Mouse (Mus musculus) hindbrain, embryonic 10.5 days (tissue): ENCODE results near the gene Nsun3. TPM values are rescaled to one million over a fixed set of nuclear protein-coding genes. Genes with fewer than 3 reads are reported as not detected.

Source experiments
- DNase-seq: peaks from one replicate; pipeline ENCODE4 v3.0.0-alpha.2; 2017; ENCODE audit warnings: low spot score
- H3K27ac ChIP-seq: fragments of 300-500 bp; sonication (generic); 2 replicates; pipeline ENCODE4 v1.5.1; 2016; ENCODE audit warnings: mild to moderate bottlenecking, moderate library complexity
- H3K27me3 ChIP-seq: fragments of 300-500 bp; sonication (generic); 2 replicates; pipeline ENCODE4 v1.6.1; 2016; ENCODE audit warnings: mild to moderate bottlenecking; ENCODE audit not compliant: poor library complexity, insufficient read depth, severe bottlenecking
- H3K36me3 ChIP-seq: fragments of 300-500 bp; sonication (generic); 2 replicates; pipeline ENCODE4 v1.6.1; 2016; ENCODE audit warnings: mild to moderate bottlenecking, moderate library complexity
- H3K4me1 ChIP-seq: fragments of 300-500 bp; sonication (generic); replicated peaks from 2 replicates; pipeline ENCODE4 v1.6.1; 2016; ENCODE audit warnings: mild to moderate bottlenecking
- H3K4me3 ChIP-seq: fragments of 300-500 bp; sonication (generic); 2 replicates; pipeline ENCODE4 v1.5.1; 2016; ENCODE audit warnings: mild to moderate bottlenecking, moderate library complexity
- H3K9me3 ChIP-seq: fragments of 300-500 bp; sonication (generic); 2 replicates; pipeline ENCODE4 v1.6.1; 2016; ENCODE audit warnings: mild to moderate bottlenecking, moderate library complexity
- WGBS: fragments of 180-500 bp; shearing (Covaris S2); methylation state at CpG from one replicate; pipeline ENCODE4 v1.1.7; 2016; 5-methylcytosine and 5-hydroxymethylcytosine counted together
- polyA plus RNA-seq: library from polyadenylated mRNA; unstranded; fragments of >200 nt; fragmentation: Nextera tagmentation; extraction: Ambion mirVana; gene quantifications from 2 replicates; pipeline ENCODE4 v1.2.1, GENCODE M21; 2016

Nsun3 gene
- polyA plus RNA-seq, 1 experiment from 2014 or later = 8.0 TPM

DNA sequence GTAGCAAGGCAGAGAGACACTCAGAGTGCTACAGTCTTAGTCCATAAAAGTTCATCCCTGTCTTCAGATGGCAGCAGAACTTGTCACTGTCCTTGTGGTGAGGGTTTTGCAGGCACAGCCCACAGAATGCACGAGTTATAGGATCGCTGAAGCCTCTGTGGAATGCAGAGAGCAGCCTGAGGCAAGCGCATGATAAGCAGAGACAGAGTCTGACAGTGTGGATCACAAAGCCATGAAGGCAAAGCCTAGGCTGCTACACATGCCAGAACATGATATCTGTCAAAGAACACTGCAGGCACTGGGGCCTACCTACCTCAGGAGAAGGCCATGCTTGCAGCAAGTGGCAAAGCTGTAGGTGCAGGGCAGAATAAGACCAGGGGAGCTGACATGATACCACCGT is 12.8 kb upstream of the Nsun3 start:
- peaks cover 29% of the 10 kb centered on the region for H3K36me3 ChIP-seq
- H3K4me1 ChIP-seq = no peaks in the 10 kb centered on the region
- DNase-seq = no peak
- 84% methylated on average over 4 of the region's 4 CpGs for WGBS
- H3K27me3 ChIP-seq = no peaks in the 10 kb centered on the region
- no peak overlapping the region for H3K4me3 ChIP-seq
- no peak overlapping the region for H3K27ac ChIP-seq
- H3K9me3 ChIP-seq = no peaks in the 10 kb centered on the region

- WGBS = 96% methylated on average over 3 of the region's 3 CpGs
Measured at GRCm38 (mm10) chr16:62798808-62799207, 12.2 kb upstream of the Nsun3 start.

GRCm38 (mm10) chr16:62796608-62797007 is 10.0 kb upstream of the Nsun3 start:
- H3K27me3 ChIP-seq = no peaks in the 10 kb centered on the region
- 82% methylated on average over 1 of the region's 1 CpGs for WGBS
- H3K27ac ChIP-seq = no peak overlapping the region
- no peak overlapping the region for H3K4me3 ChIP-seq
- no peaks in the 10 kb centered on the region for H3K9me3 ChIP-seq
- peaks cover 17% of the 10 kb centered on the region for H3K36me3 ChIP-seq
- no peak for DNase-seq
- no peaks in the 10 kb centered on the region for H3K4me1 ChIP-seq

More at GRCm38 (mm10) chr16:62798808-62799207, 12.2 kb upstream of the Nsun3 start:
- H3K36me3 ChIP-seq = peaks cover 27% of the 10 kb centered on the region
- no peaks in the 10 kb centered on the region for H3K9me3 ChIP-seq
- no peak overlapping the region for H3K27ac ChIP-seq
- no peak for DNase-seq
- no peaks in the 10 kb centered on the region for H3K27me3 ChIP-seq
- H3K4me1 ChIP-seq = no peaks in the 10 kb centered on the region
- no peak overlapping the region for H3K4me3 ChIP-seq

- H3K4me3 ChIP-seq = no peak overlapping the region
- no peaks in the 10 kb centered on the region for H3K9me3 ChIP-seq
- H3K4me1 ChIP-seq = peaks cover 33% of the 10 kb centered on the region
- no peak for DNase-seq
- peaks cover 3% of the 10 kb centered on the region; the same call in 1 of the 2 replicates for H3K36me3 ChIP-seq
- H3K27me3 ChIP-seq = no peaks in the 10 kb centered on the region
- H3K27ac ChIP-seq = no peak overlapping the region
- 65% methylated on average over 5 of the region's 5 CpGs for WGBS
Measured at GRCm38 (mm10) chr16:62782229-62782628, 4.4 kb downstream of the Nsun3 start.

GRCm38 (mm10) chr16:62778282-62778681 is 8.3 kb downstream of the Nsun3 start:
- Histone ChIP-seq H3K4me3 (no peak overlapping the region), H3K36me3 (peaks cover 7% of the 10 kb centered on the region; the same call in 1 of the 2 replicates), H3K9me3 (no peaks in the 10 kb centered on the region), H3K27me3 (no peaks in the 10 kb centered on the region), H3K27ac (no peak overlapping the region), H3K4me1 (peaks cover 5% of the 10 kb centered on the region; the same call in 1 of the 2 replicates)
- 82% methylated on average over 10 of the region's 10 CpGs for WGBS
- no peak for DNase-seq

GRCm38 (mm10) chr16:62776034-62776433 is 10.6 kb downstream of the Nsun3 start:
- H3K27ac ChIP-seq = no peak overlapping the region
- 0 out of 2 replicates have a peak, but pooled peaks cover 4% of the 10 kb centered on the region for H3K36me3 ChIP-seq
- no peaks in the 10 kb centered on the region for H3K4me1 ChIP-seq
- no peaks in the 10 kb centered on the region for H3K9me3 ChIP-seq
- H3K27me3 ChIP-seq = no peaks in the 10 kb centered on the region
- H3K4me3 ChIP-seq = no peak overlapping the region
- no peak for DNase-seq
- 79% methylated on average over 11 of the region's 11 CpGs for WGBS

DNA sequence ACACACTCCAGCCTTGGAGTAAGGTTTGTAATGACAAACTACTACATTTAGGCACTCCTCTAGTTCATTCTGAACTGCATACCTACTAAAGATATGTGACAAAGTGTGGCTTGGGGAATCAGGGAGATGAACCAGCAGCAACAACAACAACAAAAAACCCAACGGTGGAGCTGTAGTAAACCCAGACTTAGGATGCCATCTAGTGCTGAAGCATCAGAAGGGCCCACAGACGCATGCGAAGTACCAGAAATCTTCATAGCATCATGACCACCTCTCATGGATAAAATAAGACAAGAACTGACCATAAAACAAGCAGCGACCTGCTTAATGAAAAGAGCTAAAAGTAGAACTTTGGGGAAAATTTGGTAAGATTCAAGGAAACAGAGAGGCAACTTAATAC is 13.2 kb downstream of the Nsun3 start:
- Histone ChIP-seq H3K27me3 (no peaks in the 10 kb centered on the region), H3K36me3 (peaks cover 17% of the 10 kb centered on the region; the same call in 1 of the 2 replicates), H3K4me1 (no peaks in the 10 kb centered on the region), H3K9me3 (no peaks in the 10 kb centered on the region), H3K4me3 (no peak overlapping the region), H3K27ac (no peak overlapping the region)
- no peak for DNase-seq
- WGBS = 80% methylated on average over 4 of the region's 4 CpGs

DNA sequence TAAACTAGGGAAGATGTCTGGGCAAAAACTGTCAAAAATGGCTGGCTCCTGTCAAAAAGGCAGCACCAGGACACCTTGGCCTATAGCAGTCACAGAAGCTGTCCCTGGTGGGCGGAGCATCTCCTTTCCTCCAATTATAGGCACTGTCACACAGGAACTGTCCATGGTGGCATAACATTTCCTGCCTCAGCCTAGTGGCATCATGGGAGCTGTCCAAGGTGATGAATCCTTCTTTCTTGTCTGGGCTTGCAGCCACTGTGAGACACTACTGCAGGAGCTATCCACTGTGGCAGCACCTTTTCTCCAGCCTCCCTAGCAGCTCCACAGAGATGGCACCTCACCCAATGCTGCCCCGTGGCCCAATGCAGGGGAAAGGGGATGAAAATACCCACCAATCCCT is 28.3 kb downstream of the Nsun3 start:
- H3K36me3 ChIP-seq = peaks cover 13% of the 10 kb centered on the region; the same call in 1 of the 2 replicates
- peaks cover 4% of the 10 kb centered on the region; the same call in 1 of the 2 replicates for H3K4me1 ChIP-seq
- no peaks in the 10 kb centered on the region for H3K9me3 ChIP-seq
- H3K27me3 ChIP-seq = no peaks in the 10 kb centered on the region
- no peak overlapping the region for H3K27ac ChIP-seq
- H3K4me3 ChIP-seq = no peak overlapping the region
- no peak for DNase-seq
- 95% methylated on average over 2 of the region's 2 CpGs for WGBS

DNA sequence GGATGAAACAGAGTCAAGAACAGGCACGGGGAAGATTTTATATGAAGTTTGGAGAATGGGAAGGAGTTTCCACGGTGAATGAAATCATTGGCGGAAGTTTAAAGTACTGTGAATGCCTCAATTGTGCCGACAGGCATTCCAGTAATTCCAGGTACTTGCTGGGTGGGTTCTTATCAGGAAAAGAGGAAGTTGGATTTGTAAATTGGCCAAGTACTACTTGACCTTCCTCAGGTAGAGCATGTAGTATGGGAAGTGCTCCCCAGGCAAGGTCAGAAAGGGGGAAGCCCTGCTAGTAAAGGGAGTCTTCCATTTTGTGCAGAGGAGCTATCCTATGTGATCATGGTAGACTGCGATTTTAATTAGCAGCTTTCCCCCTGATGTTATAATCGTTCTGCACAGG is 31.3 kb downstream of the Nsun3 start:
- Histone ChIP-seq H3K9me3 (no peaks in the 10 kb centered on the region), H3K27ac (no peak overlapping the region), H3K4me1 (peaks cover 4% of the 10 kb centered on the region; the same call in 1 of the 2 replicates), H3K36me3 (peaks cover 13% of the 10 kb centered on the region; the same call in 1 of the 2 replicates), H3K4me3 (no peak overlapping the region), H3K27me3 (no peaks in the 10 kb centered on the region)
- 91% methylated on average over 6 of the region's 6 CpGs for WGBS
- DNase-seq = no peak

- no peak overlapping the region for H3K27ac ChIP-seq
- WGBS = 92% methylated on average over 1 of the region's 1 CpGs
- peaks cover 5% of the 10 kb centered on the region; the same call in 1 of the 2 replicates for H3K36me3 ChIP-seq
- no peaks in the 10 kb centered on the region for H3K9me3 ChIP-seq
- no peaks in the 10 kb centered on the region for H3K27me3 ChIP-seq
- no peak for DNase-seq
- H3K4me1 ChIP-seq = peaks cover 4% of the 10 kb centered on the region; the same call in 1 of the 2 replicates
- H3K4me3 ChIP-seq = no peak overlapping the region
Measured at GRCm38 (mm10) chr16:62753597-62753996, 33.0 kb downstream of the Nsun3 start.

DNA sequence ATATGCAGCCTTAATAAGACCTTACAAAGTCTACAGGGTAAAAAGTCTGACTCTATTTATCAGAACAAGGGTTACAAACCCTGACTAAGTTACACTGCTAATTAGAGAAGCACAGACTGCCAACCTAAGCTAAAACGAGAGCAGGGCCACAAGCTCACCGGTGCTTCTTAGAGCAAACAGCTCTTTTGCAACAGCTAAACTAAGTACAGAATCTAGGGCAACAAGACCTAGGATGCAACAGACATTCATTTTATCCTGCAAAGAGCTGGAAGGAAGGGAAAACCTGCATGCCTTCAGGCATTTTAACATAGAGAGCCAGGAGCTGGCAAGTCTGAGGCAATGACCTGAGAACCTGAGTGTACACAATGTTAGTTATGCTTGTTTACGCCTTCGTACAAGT is 33.5 kb downstream of the Nsun3 start:
- Histone ChIP-seq H3K4me3 (no peak overlapping the region), H3K27me3 (no peaks in the 10 kb centered on the region), H3K9me3 (no peaks in the 10 kb centered on the region), H3K36me3 (no peaks in the 10 kb centered on the region; the same call in 1 of the 2 replicates), H3K4me1 (peaks cover 4% of the 10 kb centered on the region; the same call in 1 of the 2 replicates), H3K27ac (no peak overlapping the region)
- no peak for DNase-seq
- WGBS = 94% methylated on average over 4 of the region's 4 CpGs

DNA sequence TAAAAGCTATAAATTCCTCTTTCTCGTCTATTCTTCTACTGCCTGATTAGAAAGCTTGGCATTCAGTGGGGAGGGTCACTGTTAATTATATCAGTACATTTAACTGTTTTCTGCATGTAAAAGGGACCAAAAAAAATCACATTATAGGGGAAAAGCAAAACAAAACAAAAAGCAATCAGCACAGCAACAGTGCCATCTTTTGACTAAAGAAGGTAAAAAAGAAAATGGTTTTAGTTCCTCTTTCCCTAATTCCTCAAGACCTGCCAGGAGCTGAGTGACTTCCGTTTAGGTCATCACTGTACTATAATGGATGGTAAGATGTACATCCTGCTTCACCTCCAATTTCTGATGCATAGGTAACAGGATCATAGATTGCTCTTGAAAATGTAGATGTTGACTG is 40.7 kb downstream of the Nsun3 start:
- no peaks in the 10 kb centered on the region for H3K36me3 ChIP-seq
- no peak for DNase-seq
- no peaks in the 10 kb centered on the region for H3K9me3 ChIP-seq
- WGBS = 86% methylated on average over 2 of the region's 2 CpGs
- no peak overlapping the region for H3K4me3 ChIP-seq
- H3K4me1 ChIP-seq = no peaks in the 10 kb centered on the region
- H3K27me3 ChIP-seq = no peaks in the 10 kb centered on the region
- no peak overlapping the region for H3K27ac ChIP-seq

- WGBS = 83% methylated on average over 1 of the region's 1 CpGs
- no peak for DNase-seq
- no peak overlapping the region for H3K27ac ChIP-seq
- no peaks in the 10 kb centered on the region for H3K27me3 ChIP-seq
- peaks cover 9% of the 10 kb centered on the region; the same call in 1 of the 2 replicates for H3K36me3 ChIP-seq
- H3K4me1 ChIP-seq = no peaks in the 10 kb centered on the region
- H3K9me3 ChIP-seq = no peaks in the 10 kb centered on the region
- H3K4me3 ChIP-seq = no peak overlapping the region
Measured at GRCm38 (mm10) chr16:62734359-62734758, 52.3 kb downstream of the Nsun3 start.

DNA sequence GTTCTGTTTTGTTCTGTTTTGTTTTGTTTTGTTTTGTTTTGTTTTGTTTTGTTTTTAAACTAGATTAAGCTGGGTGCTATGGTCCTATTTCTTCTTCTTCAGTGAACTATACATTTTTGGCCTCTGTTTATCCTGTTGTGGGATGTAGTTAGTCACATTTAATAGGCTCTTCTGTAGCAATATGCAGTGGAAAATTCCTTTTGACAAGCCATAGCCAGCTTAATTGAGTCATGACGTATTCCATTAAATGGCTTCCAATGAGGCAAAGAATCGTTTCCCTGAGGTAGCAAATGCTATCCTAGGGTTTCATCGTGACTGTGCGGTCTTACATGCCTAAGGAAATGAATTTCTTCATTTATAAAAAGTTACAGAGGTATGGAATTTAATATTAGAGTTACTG is 56.3 kb downstream of the Nsun3 start:
- Histone ChIP-seq H3K36me3 (peaks cover 9% of the 10 kb centered on the region; the same call in 1 of the 2 replicates), H3K4me1 (no peaks in the 10 kb centered on the region), H3K27me3 (no peaks in the 10 kb centered on the region), H3K27ac (no peak overlapping the region), H3K9me3 (no peaks in the 10 kb centered on the region), H3K4me3 (no peak overlapping the region)
- no peak for DNase-seq
- WGBS = 85% methylated on average over 4 of the region's 4 CpGs
